Mouse (Mus musculus): ENCODE measurements around the gene Adipor2. TPM values are rescaled to one million over a fixed set of nuclear protein-coding genes. Genes with fewer than 3 reads are reported as not detected.

The Adipor2 gene
- polyA plus RNA-seq, 1 experiment = 21.4 TPM

DNA sequence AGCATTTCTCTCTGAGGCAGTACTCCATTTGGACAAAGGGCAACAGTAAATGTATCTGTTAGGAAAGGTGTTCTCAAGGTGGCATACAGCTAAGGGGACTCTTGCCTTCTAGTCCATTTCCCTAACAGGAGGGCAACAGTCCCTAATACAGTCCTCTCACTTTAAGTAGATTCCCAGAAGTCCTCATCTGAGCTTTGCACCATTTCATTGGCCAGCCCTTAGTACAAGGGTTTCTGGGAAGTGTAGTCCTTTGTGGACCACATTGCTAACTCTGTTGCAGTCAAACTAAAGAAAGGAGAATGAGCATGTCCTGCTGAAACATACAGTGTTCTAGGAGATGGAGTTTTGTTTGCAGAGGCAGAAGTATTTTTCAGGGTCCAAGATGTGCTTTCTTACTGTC, 76.1 kb downstream of the Adipor2 start:
- DNase-seq (ENCODE audit: low read depth in 1 of 2, low spot score in 2 of 2) = no peak
- Histone ChIP-seq H3K36me3 (ENCODE audit: control insufficient read depth, insufficient read depth, low read length) (no peaks in the 10 kb centered on the region), H3K27ac (ENCODE audit: insufficient read depth, low read length) (no peak overlapping the region), H3K27me3 (ENCODE audit: control insufficient read depth, insufficient read depth, low read length) (no peaks in the 10 kb centered on the region), H3K4me3 (ENCODE audit: extremely low read depth, insufficient read depth, insufficient read length) (no peak overlapping the region), H3K4me1 (ENCODE audit: control insufficient read depth, insufficient read depth, insufficient read length) (peaks cover 14% of the 10 kb centered on the region; the same call in 1 of the 2 replicates)
- TF ChIP-seq CTCF (IDR thresholded peaks at IDR 0.05; ENCODE audit: extremely low read depth, insufficient read depth, insufficient read length, insufficient replicate concordance) (no peak), POLR2A (IDR thresholded peaks at IDR 0.05; ENCODE audit: low read depth, low read length) (no peak)

GRCm38 (mm10) chr6:119338121-119338912, 79.2 kb downstream of the Adipor2 start:
- Histone ChIP-seq H3K27ac (ENCODE audit: insufficient read depth, low read length) (no peak overlapping the region), H3K4me3 (ENCODE audit: extremely low read depth, insufficient read depth, insufficient read length) (no peak overlapping the region), H3K27me3 (ENCODE audit: control insufficient read depth, insufficient read depth, low read length) (no peaks in the 10 kb centered on the region), H3K4me1 (ENCODE audit: control insufficient read depth, insufficient read depth, insufficient read length) (peaks cover 17% of the 10 kb centered on the region; the same call in 1 of the 2 replicates), H3K36me3 (ENCODE audit: control insufficient read depth, insufficient read depth, low read length) (no peaks in the 10 kb centered on the region)
- 42% methylated on average over 11 of the region's 11 CpGs for WGBS
- TF ChIP-seq POLR2A (IDR thresholded peaks at IDR 0.05; ENCODE audit: low read depth, low read length) (no peak), CTCF (IDR thresholded peaks at IDR 0.05; ENCODE audit: extremely low read depth, insufficient read depth, insufficient read length, insufficient replicate concordance) (no peak)
- no peak for DNase-seq (ENCODE audit: low read depth in 1 of 2, low spot score in 2 of 2)

DNA sequence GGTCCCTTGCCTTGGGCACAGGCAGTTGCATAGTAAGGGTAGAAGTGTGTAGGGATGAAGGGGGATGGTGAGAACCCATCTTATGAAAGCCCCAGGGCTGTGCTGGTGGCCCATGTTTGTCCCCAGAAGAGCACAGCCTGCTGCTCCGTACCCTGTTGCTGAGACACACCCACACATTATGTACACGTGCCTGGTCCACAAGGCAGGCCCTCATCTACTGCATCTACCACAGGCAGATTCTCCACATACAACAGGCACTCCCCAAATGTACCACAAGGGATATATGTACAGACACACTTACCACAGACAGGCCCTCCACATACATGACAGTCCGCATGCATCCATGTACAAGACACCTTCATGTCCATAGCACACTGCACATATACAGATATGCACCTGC, 80.2 kb downstream of the Adipor2 start:
- Histone ChIP-seq H3K4me1 (ENCODE audit: control insufficient read depth, insufficient read depth, insufficient read length) (peaks cover 17% of the 10 kb centered on the region; the same call in 1 of the 2 replicates), H3K4me3 (ENCODE audit: extremely low read depth, insufficient read depth, insufficient read length) (no peak overlapping the region), H3K36me3 (ENCODE audit: control insufficient read depth, insufficient read depth, low read length) (no peaks in the 10 kb centered on the region), H3K27me3 (ENCODE audit: control insufficient read depth, insufficient read depth, low read length) (no peaks in the 10 kb centered on the region), H3K27ac (ENCODE audit: insufficient read depth, low read length) (no peak overlapping the region)
- WGBS = 66% methylated on average over 3 of the region's 3 CpGs
- DNase-seq (ENCODE audit: low read depth in 1 of 2, low spot score in 2 of 2) = no peak
- TF ChIP-seq POLR2A (IDR thresholded peaks at IDR 0.05; ENCODE audit: low read depth, low read length) (no peak), CTCF (IDR thresholded peaks at IDR 0.05; ENCODE audit: extremely low read depth, insufficient read depth, insufficient read length, insufficient replicate concordance) (no peak)

DNA sequence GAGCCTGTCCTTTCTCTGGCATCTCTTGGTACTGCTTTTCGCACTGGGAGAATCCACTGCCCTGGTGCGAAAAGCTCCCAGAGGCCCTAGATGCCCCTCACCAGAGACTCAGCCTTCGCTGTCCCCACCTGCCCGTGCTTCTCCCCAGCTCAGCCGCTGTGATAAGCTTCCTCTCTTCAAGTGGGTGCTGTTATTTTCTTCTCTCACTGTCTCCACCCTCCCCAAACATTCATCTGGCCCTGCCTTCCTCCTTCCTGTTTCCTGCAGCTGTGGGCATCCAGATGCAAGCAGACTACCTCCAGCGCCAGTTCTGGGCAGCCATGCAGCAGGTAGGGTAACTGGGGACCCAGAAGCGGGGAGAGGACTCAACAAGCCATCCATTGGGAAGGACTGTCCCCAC, 81.4 kb downstream of the Adipor2 start:
- Histone ChIP-seq H3K36me3 (ENCODE audit: control insufficient read depth, insufficient read depth, low read length) (no peaks in the 10 kb centered on the region), H3K27me3 (ENCODE audit: control insufficient read depth, insufficient read depth, low read length) (no peaks in the 10 kb centered on the region), H3K4me1 (ENCODE audit: control insufficient read depth, insufficient read depth, insufficient read length) (peaks cover 17% of the 10 kb centered on the region; the same call in 1 of the 2 replicates), H3K27ac (ENCODE audit: insufficient read depth, low read length) (peak overlapping the region; percentile 60), H3K4me3 (ENCODE audit: extremely low read depth, insufficient read depth, insufficient read length) (peak overlapping the region; percentile 41; the same call in 1 of the 2 replicates)
- DNase-seq (ENCODE audit: low read depth in 1 of 2, low spot score in 2 of 2) = peak in 1 of 2 experiments; percentile 27
- TF ChIP-seq POLR2A (IDR thresholded peaks at IDR 0.05; ENCODE audit: low read depth, low read length) (peak; percentile 20; the same call in 1 of the 2 replicates), CTCF (IDR thresholded peaks at IDR 0.05; ENCODE audit: extremely low read depth, insufficient read depth, insufficient read length, insufficient replicate concordance) (no peak)
- WGBS = 15% methylated on average over 7 of the region's 7 CpGs

GRCm38 (mm10) chr6:119333831-119334230, 83.7 kb downstream of the Adipor2 start:
- peaks cover 2% of the 10 kb centered on the region; the same call in 1 of the 2 replicates for H3K27me3 ChIP-seq (ENCODE audit: control insufficient read depth, insufficient read depth, low read length)
- no peak for TF ChIP-seq CTCF (IDR thresholded peaks at IDR 0.05; ENCODE audit: extremely low read depth, insufficient read depth, insufficient read length, insufficient replicate concordance)
- no peak for TF ChIP-seq POLR2A (IDR thresholded peaks at IDR 0.05; ENCODE audit: low read depth, low read length)
- DNase-seq (ENCODE audit: low read depth in 1 of 2, low spot score in 2 of 2) = no peak
- H3K27ac ChIP-seq (ENCODE audit: insufficient read depth, low read length) = no peak overlapping the region
- H3K4me1 ChIP-seq (ENCODE audit: control insufficient read depth, insufficient read depth, insufficient read length) = peaks cover 17% of the 10 kb centered on the region; the same call in 1 of the 2 replicates
- H3K36me3 ChIP-seq (ENCODE audit: control insufficient read depth, insufficient read depth, low read length) = no peaks in the 10 kb centered on the region
- WGBS = 78% methylated on average over 3 of the region's 3 CpGs
- no peak overlapping the region for H3K4me3 ChIP-seq (ENCODE audit: extremely low read depth, insufficient read depth, insufficient read length)

GRCm38 (mm10) chr6:119333202-119333601, 84.3 kb downstream of the Adipor2 start:
- Histone ChIP-seq H3K27ac (ENCODE audit: insufficient read depth, low read length) (no peak overlapping the region), H3K4me3 (ENCODE audit: extremely low read depth, insufficient read depth, insufficient read length) (no peak overlapping the region), H3K36me3 (ENCODE audit: control insufficient read depth, insufficient read depth, low read length) (no peaks in the 10 kb centered on the region), H3K4me1 (ENCODE audit: control insufficient read depth, insufficient read depth, insufficient read length) (peaks cover 15% of the 10 kb centered on the region; the same call in 1 of the 2 replicates), H3K27me3 (ENCODE audit: control insufficient read depth, insufficient read depth, low read length) (peaks cover 2% of the 10 kb centered on the region; the same call in 1 of the 2 replicates)
- no peak for DNase-seq (ENCODE audit: low read depth in 1 of 2, low spot score in 2 of 2)
- 66% methylated on average over 3 of the region's 3 CpGs for WGBS
- TF ChIP-seq POLR2A (IDR thresholded peaks at IDR 0.05; ENCODE audit: low read depth, low read length) (no peak), CTCF (IDR thresholded peaks at IDR 0.05; ENCODE audit: extremely low read depth, insufficient read depth, insufficient read length, insufficient replicate concordance) (no peak)

DNA sequence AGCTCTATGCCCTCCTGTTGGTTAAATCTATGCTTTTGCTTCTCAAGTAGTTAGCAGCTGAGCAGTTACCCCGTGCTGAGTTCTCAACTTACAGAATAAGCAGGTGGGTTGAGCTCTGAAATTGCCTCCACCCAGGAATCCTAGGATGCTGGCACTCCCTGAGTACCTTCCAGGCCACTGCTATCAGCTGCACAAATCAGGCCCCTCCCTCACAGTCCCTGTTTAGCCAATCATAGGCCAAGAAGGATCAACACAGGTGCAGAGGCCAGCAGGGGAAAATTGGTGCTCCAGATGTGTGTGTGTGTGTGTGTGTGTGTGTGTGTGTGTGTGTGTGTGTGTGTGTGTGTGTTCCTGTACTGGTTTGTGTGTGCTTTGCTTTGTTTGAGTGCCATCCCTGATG, 85.4 kb downstream of the Adipor2 start:
- H3K4me1 ChIP-seq (ENCODE audit: control insufficient read depth, insufficient read depth, insufficient read length) = peaks cover 11% of the 10 kb centered on the region; the same call in 1 of the 2 replicates
- peaks cover 2% of the 10 kb centered on the region; the same call in 1 of the 2 replicates for H3K27me3 ChIP-seq (ENCODE audit: control insufficient read depth, insufficient read depth, low read length)
- no peak overlapping the region for H3K4me3 ChIP-seq (ENCODE audit: extremely low read depth, insufficient read depth, insufficient read length)
- no peaks in the 10 kb centered on the region for H3K36me3 ChIP-seq (ENCODE audit: control insufficient read depth, insufficient read depth, low read length)
- WGBS = 63% methylated on average over 1 of the region's 1 CpGs
- no peak for TF ChIP-seq CTCF (IDR thresholded peaks at IDR 0.05; ENCODE audit: extremely low read depth, insufficient read depth, insufficient read length, insufficient replicate concordance)
- no peak for TF ChIP-seq POLR2A (IDR thresholded peaks at IDR 0.05; ENCODE audit: low read depth, low read length)
- no peak for DNase-seq (ENCODE audit: low read depth in 1 of 2, low spot score in 2 of 2)
- no peak overlapping the region for H3K27ac ChIP-seq (ENCODE audit: insufficient read depth, low read length)

Measured in spleen, adult 2 months (tissue).